Mouse (Mus musculus) heart, postnatal 4 days (tissue): ENCODE measurements around the gene Ncoa7. TPM values are rescaled to one million over a fixed set of nuclear protein-coding genes. Genes with fewer than 3 reads are reported as not detected.
"Not testable (repeated sequence)": the region's sequence is repeated elsewhere in the genome, so short reads cannot be mapped to it uniquely, and the experiment has no call there.

Source experiments
- DNase-seq: peaks from one replicate; pipeline ENCODE4 v3.0.0; 2021
- total RNA-seq, 2 experiments: library from RNA; stranded (reverse); gene quantifications; 2 replicates each; pipeline ENCODE4 v1.2.3; 2021

Gene Ncoa7
- total RNA-seq, 2 experiments from 2014 or later: 9.2 TPM

DNA sequence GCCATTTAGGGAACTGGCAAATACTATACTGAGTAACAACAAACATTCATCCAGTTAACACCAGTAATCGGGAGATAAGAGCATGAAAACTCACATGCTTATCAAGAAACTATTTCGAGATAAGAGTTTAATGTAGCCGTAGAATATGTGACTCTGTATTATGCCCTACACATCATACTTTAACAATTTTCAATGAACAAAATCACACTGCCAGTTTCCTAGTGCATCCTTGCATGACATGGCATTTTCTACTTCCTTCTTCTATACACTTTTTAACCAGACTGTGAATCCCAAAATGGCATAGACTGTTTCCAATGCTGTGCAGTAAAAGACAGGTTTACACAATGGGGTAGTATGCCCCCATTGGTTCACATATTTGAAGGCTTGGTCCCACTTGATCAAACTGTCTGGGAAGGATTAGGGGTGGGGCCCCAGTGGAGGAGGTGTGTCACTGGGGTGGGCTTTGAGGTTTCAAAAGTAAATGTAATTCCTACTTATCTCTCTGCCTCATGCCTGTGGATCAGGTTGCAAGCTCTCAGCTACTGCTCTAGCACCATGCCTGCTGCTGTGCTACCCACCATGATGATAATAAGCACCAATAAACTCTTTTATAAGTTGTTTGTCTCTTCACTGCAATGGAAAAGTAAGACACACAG, 15.3 kb downstream of the Ncoa7 start:
- DNase-seq: no peak

DNA sequence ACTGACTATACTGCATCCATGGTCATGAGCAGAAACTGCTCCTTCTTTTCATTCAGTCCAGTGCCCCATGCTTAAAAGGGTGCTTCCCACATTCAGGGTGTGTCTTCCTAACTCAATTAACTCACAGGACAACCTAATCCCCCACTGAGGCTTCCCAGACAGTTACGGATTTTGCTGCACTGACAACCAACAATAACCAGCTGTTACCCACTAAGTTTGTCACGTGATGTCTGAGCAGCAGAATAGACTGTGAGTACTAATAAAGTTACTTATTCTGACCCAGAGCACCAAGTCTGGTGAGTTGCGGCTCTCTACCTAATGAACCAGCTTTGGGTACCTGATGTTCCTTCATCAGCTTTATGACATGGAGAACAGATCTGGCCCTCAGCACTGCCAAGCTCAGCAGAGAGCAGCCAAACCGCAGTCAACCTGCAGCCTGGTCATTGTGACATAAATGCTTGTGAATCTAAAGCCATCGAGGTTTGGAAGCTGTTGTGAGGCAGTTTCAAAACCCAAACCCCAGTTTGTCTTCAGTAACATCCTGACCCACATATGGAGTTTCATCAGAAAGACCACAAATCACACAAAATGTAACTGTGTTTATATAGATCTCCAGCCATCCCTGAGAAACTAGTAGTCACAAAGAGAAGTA, 16.9 kb downstream of the Ncoa7 start:
- no peak for DNase-seq

DNA sequence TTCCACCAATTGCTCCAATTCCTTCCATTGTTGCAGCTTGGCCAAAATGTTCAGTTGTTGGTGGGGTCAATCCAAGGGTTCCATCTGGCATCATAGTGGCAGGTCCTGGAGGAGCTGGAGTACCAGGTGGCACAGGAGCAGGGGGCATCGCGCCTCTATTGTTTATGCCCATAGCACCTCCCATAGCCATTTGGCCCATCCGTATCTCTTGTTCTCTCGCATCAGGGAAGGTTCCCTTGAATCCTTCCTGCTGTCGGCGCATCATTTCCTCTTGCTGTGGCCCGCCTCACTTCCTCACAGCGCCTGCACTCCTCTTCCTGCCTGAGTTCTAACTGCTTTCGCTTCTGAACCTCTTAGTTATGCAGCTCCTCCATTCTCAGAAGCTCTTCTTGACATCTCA, 22.2 kb downstream of the Ncoa7 start:
- not testable (repeated sequence) for DNase-seq

DNA sequence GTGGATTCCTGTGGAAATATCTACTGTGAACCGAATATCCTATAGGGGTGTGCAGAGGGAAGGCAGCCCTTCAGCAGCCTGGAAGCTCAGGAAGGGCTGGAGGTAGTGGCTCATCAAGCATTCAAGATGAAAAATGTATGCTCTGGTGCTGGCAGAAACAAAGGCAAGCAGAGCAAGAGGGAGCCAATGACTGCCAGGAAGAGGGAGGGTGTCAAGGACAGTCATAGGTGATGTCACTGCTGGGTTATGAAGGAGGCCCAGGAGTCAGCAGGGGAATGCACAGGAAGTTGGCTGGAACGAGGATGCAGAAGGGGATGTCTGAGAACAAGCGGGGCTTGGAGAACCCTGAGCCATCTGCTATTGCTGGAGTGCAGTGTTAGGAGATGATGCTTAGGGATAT, 24.9 kb downstream of the Ncoa7 start:
- DNase-seq: peak; percentile 29

DNA sequence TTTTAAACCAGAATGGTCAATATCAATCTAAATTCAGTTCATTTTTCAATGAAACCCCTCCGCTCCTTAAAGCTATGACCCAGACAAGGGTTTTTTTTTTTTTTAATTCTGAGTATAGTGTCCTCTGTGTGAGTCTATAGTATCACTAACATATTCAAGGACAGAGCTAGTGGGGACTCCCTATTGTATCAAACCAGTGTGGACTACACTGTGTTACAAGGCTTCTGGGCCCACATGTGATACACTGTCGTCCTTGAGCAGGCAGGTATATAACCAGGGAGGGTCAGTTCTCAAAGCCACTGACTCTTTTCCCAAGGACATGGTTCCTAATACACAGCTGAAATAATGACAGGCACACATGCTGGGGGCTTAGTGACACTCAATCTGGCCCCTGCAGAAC, 27.1 kb downstream of the Ncoa7 start:
- DNase-seq: no peak

DNA sequence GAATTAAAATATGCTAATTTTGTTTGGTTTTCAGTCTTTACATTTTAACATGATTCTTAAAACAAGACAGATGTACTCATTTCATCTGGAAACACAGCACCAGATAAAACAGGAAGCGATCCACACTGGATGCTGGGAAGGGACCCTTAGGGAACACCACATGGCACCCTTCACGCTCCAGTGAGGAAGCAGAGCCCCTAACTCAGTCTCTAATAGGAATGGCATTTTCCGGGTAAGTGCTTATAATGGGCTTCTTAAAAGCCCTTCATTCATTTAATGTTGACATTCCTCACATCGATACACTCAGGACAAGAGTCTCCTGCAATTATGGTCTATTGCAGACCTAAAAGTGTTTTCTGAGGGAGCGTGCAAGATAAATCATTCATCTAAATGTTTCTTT, 27.6 kb downstream of the Ncoa7 start:
- no peak for DNase-seq

DNA sequence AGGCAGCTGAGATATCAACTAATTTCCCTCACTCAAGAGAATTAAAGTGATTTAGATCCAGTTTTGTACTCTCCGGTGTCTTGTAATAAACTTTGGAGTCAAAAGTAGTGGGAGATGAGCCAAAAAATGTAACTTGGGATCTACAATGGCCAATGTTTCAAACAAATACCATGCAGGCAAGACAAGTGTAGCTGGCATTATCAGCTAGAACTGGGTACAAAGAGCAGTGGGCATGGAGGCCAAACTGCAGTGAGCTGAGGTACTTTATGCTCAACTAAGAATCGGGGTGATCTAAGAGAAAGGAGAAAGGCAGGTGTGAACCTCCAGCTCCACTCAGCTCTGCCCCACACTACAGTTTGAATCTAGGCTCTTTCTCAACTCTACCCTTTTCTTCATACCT, 28.7 kb downstream of the Ncoa7 start:
- DNase-seq: no peak

DNA sequence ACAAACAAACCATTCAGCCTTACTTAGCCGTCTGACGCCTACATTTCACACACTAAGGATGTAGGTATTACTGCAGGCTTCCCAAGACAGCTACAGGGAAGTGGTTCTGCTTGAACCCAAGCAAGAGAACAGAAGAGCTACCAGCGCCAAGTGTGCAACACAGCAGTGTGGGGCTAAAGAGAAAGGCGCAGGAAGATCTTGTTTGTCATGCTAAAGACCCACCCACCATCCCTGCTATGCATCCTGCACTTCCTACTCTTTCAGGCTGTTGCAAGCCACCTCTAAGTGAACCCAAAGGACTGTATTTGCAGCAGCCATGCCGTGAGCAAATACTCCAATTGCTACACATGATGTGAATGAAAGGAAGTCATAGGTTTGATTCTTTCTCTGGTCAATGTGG, 29.9 kb downstream of the Ncoa7 start:
- no peak for DNase-seq

DNA sequence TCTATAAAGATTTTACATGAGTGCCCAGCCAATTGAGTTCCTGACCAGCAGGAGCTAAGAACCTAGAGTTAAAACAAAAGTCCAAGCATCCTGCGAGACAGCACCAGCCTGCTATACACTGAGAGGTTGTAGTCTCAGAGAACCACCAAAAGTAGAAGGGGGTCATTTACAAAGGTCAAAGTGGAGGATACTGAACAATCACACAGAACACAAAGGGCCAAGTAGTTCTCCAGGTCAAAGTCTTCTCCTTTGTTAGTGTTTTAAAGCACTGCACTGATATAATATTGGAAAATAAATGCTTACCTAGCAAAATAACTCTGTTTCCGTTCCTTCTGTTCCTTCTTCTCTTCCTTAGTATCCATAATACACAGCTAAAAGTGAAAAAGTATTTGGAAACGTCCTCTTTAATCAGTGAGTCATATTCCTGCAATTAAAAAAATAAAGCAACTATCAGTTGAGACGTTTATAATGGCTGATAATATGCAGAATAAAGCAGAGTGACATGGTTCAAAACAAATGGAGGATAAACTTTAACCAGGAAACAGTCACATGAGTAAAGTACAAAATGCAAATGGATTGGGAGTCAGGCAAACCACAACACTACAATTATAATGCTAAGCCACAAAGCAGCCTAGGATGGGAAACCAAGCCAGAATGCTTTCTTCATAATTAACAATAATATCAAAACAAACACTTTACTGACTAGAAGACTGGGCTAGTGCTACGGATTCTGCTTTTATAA, 31.5 kb downstream of the Ncoa7 start:
- DNase-seq: no peak

DNA sequence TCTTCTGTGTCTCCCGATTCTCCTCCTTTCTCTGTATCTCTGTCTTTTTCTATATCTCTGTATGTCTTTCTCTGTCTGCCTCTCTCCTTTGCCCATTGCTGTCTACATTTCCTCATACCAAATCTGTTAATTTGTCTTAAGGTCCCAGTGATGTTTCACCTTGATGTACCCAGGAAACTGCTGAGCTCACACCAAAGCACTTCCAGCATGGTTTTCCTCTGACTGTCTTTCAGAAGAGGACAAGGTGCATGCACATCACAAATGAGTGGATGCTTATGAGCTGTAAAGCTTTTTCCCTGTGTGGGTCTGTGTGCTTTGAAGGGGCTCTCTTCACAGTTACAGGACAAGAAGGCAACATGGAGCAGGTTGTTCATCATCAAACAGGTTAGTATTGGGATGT, 34.3 kb downstream of the Ncoa7 start:
- DNase-seq: no peak

DNA sequence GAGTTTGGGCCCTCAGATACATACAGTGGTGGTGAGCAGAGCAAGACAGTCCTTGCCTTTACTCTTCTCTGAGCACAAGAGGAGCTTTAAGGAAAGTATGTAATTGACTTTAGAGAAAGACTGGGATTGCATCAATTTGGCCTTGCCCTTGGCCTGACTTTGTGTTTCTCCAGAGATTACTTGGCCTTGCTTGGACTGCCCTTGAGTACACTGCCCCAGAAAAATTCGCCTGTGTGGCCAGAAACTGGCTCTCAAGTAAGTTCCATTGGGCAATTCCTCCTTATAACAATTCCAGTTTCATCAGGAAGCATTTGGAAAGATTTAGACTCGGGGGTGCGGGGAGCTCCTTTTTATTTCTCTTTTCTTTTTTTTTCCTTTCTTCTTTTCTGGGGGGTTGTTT, 34.9 kb downstream of the Ncoa7 start:
- no peak for DNase-seq

DNA sequence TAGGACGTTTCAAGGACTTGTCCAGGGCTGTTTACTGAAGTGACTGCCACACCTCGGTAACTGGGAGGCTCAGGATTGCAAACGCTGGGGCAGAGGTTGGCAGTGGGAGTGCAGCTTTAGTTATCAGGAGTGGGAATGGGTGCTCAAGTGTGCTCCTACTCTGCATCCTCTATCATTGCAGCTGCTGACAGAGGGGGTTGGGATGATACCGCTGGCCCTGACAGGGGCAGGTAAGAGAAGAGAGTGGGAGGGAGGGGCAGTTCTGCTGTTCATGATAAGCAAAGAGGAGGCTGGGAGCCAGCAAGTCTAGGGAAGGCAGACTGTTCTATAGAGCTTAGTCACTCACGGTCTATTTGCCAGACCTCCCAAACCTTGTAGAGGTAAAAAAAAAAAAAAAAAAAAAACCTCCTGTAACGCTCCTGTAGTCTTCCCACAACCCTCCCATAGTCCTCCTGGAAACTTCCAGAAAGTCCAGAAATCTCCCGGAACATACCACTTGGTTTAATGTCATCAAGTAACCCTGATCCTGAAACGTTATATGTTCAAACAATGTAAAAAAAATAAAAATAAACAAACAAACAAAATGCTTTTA, 39.9 kb downstream of the Ncoa7 start:
- DNase-seq: no peak

DNA sequence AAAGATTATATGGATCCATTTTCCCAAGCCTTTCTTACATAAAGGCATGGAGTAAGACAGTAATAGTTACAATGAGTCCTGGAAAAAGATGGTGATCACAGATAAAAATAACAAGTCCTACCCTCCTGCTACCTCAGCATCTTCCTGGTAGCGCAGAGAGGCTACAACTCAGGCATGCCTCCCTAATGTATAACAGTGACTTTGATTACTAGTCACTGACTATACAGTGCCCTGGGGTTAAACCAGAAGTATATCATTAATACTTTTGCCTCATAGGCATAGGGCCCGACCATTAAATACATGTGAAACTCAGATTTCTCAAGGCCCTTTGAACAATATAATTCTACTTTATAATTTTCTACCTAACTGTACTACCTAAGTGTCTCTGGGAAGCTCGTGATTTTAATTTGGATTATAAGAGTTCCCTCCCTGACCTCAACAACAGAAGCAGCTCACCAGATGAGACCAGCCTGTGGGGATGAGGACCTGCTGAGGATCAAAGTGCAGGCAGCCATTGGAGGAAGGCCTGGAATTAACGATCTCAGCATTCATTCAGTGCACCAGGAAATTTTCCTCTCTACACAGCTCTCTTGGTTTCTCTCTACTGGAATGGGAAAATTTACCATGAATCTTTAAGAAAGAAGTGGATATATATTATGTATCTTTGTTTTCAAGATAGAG, 40.7 kb downstream of the Ncoa7 start:
- no peak for DNase-seq

DNA sequence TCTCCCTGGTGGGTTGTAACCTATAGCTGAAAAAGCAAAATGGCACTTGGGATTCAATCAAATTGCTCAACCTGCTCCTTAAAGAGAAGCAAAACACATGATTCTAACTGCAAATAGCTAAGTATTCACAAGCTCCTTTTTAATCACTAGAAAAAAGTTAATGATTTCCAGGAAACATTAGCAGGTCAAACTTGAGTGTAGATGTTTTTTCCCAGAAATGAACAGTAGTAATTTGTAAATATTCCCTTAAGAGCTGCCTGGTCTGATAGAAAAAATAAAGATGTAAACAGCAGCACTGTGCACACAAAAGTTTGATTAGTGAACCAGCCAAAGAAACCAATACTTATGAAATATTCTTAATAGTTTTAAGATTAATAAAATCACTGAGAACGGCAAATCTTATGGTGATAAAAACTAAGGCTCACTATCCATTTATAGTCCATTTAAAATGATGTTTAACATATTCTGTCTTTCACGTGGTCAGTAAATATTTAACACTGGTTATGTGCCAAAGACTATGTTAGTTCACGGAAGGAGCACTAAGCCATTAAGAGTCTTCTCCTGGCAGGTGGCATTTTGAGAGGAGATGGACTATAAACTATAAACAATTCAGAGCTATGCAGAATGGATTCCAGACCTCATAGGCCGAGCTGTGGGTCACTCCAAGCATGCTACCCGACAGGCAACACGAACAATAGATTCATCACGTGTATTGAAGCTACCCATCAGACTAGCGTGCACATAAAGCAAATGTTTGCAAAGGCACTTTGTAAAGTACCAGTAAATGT, 43.6 kb downstream of the Ncoa7 start:
- no peak for DNase-seq

DNA sequence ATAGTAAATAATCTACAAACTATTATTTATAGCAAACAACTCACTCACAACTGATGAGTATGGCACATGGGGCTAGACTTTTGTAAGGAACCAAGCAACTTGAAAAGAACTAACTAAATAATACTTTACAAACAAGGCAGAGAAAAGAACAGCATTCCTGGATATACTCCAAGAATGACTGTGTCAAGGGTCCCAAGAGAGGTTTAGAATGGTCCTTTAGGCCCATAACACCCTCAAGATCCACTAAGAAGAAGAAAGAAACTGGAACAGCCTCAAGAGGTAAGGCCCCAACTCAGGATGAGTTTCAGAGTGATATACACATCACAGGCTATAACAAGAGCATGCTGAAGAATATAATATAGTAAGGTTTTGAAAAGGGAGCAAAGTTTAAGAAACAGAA, 47.1 kb downstream of the Ncoa7 start:
- DNase-seq: no peak

DNA sequence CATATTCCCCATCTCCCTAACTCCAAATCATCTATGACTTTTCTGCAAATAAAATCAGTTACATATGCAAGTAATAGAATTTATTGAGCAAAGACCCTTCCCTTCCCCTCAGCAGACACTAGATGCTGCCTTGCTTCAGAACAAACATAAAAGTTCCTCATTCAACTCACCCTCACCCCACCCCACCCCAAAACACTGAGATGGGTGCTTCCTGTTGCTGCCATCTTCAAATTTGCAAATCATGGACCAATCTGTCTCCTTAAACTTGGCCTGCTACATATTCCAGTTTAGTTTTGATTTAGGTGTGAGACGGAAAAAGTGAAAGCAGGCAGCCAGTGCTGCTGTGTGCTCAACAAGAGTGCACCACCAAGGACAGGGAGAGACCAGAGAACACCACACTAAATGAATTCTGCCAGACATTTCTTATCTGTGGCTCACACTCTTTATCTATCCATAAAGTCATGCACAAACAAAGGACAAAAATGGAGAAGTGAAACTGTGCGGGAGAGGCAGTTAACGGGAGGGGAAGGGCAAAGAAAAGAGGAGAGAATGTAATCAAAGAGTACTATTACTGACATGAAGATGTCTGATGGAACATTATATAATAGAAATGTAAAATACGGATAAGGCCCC, 48.2 kb downstream of the Ncoa7 start:
- DNase-seq: no peak

DNA sequence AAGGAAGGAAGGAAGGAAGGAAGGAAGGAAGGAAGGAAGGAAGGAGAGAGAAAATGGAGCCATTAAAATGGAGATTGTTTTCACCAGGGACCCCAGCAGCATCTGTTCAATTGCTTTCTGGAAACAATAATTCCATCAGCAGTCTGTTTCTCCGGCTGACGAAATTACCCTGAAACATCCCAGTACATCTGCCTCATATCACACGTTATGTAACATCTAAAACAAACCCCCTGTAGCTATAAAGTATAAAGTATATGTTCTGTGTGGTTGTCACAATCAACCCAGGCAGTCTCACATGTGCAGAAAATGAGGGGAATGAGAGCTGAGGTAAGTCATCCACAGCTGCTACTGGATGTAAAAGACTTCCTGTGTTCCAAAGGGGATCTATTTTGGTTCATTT, 49.0 kb downstream of the Ncoa7 start:
- no peak for DNase-seq

DNA sequence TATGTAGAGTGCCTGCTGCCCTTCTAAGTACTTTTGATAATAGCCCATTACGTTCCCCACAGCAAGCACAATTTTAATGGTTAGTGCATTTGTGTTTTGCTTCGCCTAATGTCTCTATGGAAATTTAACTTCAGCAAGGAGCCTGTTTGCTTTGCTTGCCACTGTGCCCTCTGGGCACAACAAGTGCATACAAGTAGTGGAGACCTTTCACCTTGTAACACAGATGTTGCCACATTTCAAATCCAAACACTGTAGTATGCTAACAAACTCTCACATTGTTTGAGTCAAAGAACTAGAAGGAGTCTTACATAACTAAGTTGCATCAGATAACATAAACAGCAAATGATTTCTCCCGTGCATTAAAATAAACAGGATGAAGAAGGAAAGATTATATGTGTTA, 50.6 kb downstream of the Ncoa7 start:
- no peak for DNase-seq

DNA sequence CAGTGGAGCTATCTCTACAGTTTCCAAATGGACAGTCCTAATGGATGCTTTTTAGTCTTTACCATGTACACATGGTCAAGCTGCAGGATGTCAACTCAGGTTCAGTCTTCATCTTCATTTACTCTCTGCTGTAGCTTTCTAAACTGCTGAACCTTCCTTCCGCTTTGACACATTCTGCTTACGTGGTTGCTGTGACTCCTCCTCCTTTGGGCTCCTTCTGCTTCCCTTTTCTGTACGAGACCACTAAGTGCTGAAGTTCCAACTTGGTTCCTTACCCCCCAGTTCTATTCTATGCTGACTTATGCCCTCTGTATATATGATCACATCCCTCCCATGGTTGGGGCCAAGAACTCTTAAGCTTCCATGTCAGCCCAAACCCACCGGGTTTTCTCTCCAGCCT, 51.5 kb downstream of the Ncoa7 start:
- DNase-seq: no peak

DNA sequence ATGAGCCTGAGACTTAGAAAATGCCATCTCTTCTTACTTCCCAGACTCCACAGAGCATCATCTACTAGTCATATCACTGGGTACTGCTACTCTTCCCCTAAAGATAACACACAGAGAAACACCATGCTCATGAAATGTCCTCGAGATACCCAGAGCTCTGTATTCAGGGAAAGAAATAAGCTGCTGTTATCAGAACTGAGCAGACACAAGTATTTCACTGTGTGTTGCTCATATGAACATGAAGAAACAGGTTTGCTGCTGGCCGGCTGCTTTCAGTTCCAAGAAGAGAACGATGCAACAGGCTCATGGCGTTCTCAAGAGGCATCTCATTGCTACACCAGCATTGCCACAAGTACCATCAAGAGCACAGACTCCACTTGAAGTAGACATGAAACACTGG, 53.3 kb downstream of the Ncoa7 start:
- no peak for DNase-seq

DNA sequence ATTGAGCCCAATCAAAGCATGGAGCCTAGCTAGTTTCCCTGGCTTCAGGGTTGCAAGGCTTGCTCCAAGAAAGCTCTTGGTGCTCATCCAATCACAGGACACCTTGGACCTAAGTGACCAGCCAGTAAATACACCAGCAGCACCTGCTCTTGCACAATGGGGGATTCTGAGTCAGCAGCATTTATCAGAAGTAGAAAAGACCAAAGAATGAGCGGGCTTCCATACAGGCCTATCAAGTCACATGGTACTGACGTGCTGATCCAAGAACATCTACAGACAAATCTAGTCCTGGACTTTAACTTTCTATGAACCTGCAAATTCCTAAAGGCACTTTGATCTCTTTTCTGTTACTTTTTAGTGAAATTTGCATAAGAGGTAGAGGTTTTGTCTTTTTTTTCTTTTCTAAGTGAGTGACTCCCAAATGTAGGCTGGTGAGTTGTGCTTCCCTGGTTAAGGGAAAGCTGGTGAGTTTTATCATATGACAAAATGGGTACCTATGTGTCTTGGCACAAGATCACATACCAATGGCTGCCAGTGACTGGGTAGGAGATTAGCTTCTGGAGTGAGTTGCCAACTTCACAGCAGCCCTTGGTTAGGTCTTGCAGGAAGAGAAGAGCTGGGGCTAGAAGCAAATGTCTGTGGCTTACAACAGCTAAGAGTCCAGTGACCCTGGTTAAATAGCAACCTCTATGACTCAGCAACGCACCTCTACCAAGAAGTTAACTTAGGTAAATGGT, 57.7 kb downstream of the Ncoa7 start:
- peak; percentile 12 for DNase-seq
